Mouse (Mus musculus) retina, postnatal 1 day (tissue): ENCODE results near the gene Rnf217.

Experiments used
- DNase-seq: peaks from one replicate; pipeline ENCODE4 v3.0.0-alpha.2; 2012

Gene Rnf217

DNA sequence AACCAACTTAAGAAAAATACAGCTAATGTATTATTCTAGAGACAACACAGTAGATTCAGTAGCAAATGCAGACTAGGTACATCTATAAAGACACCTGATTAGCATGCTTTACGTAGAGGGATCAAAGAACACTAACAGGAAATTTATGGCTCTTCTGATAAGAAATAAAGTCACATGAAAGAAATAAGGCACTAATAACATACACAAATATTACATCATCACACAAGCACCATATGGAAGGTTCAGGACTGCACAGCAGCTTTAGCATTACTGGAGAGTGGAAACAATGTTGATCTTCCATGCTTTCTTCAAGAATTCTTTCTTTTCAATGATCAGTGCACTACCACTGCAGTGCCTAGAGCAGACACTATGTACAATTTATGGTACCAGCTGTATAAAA lies 114.7 kb downstream of the Rnf217 start:
- DNase-seq = no peak

DNA sequence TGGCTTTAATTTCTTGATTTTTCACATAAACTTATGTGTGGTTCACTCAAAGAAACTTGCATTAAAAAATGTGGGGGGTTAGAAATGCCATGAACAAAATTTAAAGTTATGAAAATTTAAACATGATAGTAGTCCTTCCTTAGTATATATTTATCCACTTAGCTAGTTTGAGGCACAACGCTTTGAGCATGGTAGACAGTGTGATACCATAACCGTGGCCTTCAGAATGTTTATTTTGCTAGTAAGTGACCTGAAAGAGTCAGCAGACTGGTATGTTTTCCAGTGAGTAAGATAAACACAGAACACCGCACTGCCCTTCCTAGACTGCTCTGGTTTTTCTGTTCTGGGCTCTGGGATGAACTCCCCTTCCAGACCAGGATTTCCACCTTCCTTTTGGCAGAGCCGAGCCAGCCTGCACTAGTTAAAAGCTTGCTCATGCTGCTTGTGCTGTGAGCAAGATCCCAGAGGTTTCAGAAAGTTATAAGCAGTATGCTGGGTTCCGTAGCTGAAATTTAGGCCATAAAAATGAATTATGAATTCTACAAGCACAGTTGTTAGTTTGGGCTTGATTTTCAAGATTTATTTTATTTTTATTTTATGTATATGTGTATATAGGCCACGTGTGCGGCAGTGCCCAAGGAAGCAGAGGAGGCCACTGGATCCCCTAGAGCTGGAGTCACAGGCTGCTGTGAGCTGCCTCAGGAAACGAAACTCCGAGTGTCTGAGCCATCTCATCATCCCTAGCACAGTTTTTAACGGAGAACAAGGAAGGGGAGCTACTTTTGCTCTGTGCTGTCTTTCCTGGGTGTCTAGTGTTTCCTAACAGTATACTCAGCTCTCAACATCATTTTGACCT lies 141.7 kb downstream of the Rnf217 start:
- no peak for DNase-seq

DNA sequence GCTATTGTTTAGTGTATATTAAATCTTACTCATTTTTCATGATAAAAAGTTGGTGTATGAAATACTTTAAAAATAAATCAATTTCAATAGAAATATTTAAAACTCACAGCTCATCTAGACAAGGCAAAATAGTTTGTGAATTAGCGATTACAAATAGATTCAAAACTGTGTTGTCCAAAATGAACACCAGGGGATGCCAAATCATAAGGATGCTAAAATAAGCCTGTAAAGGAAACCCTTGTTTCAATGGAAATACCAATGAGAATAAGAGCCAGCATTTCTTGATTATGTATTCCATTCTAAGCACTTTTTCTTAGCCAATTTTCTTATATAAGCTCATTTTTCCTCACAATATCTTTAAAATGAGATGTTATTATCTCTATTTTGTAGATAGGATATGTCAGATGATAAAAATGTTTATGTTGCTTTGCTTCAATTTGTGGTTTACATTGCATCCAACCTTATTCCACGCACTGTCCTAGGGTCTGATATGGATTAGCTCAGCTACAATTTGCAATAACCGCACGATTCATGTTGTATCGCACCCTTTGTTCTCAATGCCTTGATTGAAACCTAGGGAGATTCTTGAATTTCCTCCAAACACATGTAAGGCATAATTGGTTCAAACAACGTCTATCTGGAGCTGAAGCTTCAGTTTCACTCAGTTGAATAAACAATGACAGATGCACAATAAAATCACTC lies 143.0 kb downstream of the Rnf217 start:
- DNase-seq = peak; percentile 40

- no peak for DNase-seq
Measured at GRCm38 (mm10) chr10:31465424-31465823, 143.6 kb downstream of the Rnf217 start.

- no peak for DNase-seq
Measured at GRCm38 (mm10) chr10:31463044-31463443, 145.9 kb downstream of the Rnf217 start.

GRCm38 (mm10) chr10:31456806-31457205 lies 152.2 kb downstream of the Rnf217 start:
- no peak for DNase-seq

GRCm38 (mm10) chr10:31447083-31447482 lies 161.9 kb downstream of the Rnf217 start:
- no peak for DNase-seq

- peak; percentile 91 for DNase-seq
Measured at GRCm38 (mm10) chr10:31445291-31446124, 163.5 kb downstream of the Rnf217 start, which contains the start of gene Tpd52l1. Gene Tpd52l1, minus strand, starts transcription at chr10:31445958.

DNA sequence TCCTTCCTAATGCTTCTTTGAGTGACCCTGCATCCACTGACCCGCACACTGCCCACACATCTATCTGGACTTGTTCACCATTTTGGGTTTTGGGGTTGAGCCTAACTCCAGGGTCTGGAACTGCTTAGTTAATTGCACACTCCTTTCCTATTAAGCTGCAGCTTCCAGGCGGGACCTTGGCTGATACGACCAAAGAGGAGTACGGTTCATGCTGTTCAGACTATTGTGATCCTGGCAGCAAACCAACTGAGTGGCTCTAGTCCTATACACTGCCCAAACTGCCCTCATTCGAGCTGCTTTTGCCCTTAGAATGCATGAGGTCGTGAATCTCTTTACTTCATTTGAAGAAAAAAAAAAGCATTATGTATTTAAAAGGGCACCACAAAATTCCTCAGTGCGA lies 164.8 kb downstream of the Rnf217 start:
- DNase-seq = peak; percentile 23
